Mouse (Mus musculus) hindbrain, embryonic 14.5 days (tissue): ENCODE data around the gene Gjb5. TPM values are rescaled to one million over a fixed set of nuclear protein-coding genes. Genes with fewer than 3 reads are reported as not detected.

Experiments
- ATAC-seq: fragments of 200-750 bp; cut with Nextera tagmentation; 2 replicates; pipeline ENCODE4 v1.8.0; 2017; ENCODE audit warnings: moderate number of reproducible peaks, mild to moderate bottlenecking, moderate TSS enrichment, moderate library complexity; ENCODE audit not compliant: low FRiP score
- DNase-seq: peaks from one replicate; pipeline ENCODE4 v3.0.0-alpha.2; 2015; ENCODE audit warnings: low spot score
- H3K27ac ChIP-seq: fragments of 300-500 bp; sonication (generic); 2 replicates; pipeline ENCODE4 v1.5.1; 2014; ENCODE audit warnings: mild to moderate bottlenecking, moderate library complexity
- H3K27me3 ChIP-seq: fragments of 300-500 bp; sonication (generic); 2 replicates; pipeline ENCODE4 v1.6.1; 2014; ENCODE audit warnings: mild to moderate bottlenecking, low read length, mixed read lengths; ENCODE audit not compliant: control insufficient read depth, insufficient read depth
- H3K36me3 ChIP-seq: fragments of 300-500 bp; sonication (generic); replicated peaks from 2 replicates; pipeline ENCODE4 v1.6.1; 2014; ENCODE audit not compliant: control insufficient read depth, insufficient read depth
- H3K4me1 ChIP-seq: fragments of 300-500 bp; sonication (generic); replicated peaks from 2 replicates; pipeline ENCODE4 v1.6.1; 2014; ENCODE audit warnings: antibody characterized with exemption, low read length, mixed read lengths; ENCODE audit not compliant: control insufficient read depth, insufficient read depth
- H3K4me2 ChIP-seq: fragments of 300-500 bp; sonication (generic); replicated peaks from 2 replicates; pipeline ENCODE4 v1.6.1; 2014; ENCODE audit warnings: mild to moderate bottlenecking, moderate library complexity
- H3K4me3 ChIP-seq: fragments of 300-500 bp; sonication (generic); replicated peaks from 2 replicates; pipeline ENCODE4 v1.5.1; 2014; ENCODE audit warnings: mild to moderate bottlenecking, low read length
- H3K9ac ChIP-seq: fragments of 300-500 bp; sonication (generic); 2 replicates; pipeline ENCODE4 v1.6.1; 2014
- H3K9me3 ChIP-seq: fragments of 300-500 bp; sonication (generic); 2 replicates; pipeline ENCODE4 v1.6.1; 2016; ENCODE audit warnings: low read length; ENCODE audit not compliant: control insufficient read depth
- WGBS: fragments of 180-500 bp; shearing (Covaris S2); extraction: QIAGEN DNeasy Blood & Tissue Kit; methylation state at CpG from one replicate; pipeline ENCODE4 v1.1.7; 2014; 5-methylcytosine and 5-hydroxymethylcytosine counted together
- polyA plus RNA-seq: library from polyadenylated mRNA; unstranded; fragments of >200 nt; fragmentation: Nextera tagmentation; extraction: Ambion mirVana; gene quantifications from 2 replicates; pipeline ENCODE4 v1.2.1, GENCODE M21; 2014

Gjb5 gene
- polyA plus RNA-seq, 1 experiment from 2014 or later, result 0.21 TPM

DNA sequence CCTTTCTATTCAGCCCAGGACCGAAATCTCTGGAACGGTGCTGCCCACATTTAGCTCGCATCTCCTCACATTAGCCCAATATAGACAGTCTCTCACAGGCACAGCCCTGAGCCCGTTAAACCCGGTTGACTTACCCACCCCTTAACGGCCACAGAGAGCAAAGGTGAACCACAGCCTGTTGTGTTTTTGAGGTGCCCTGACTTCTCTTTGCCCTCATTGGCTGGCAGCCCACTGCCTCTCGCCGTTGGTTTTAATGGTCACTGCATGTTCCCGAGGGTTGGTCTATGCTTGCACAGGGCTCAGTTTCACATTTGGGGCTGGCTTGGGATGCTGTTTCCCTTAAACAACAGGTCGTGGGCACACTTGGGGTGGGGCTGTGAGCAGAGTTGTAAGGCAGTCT lies 33.7 kb downstream of the Gjb5 start:
- no peak overlapping the region for H3K9ac ChIP-seq
- no peak for ATAC-seq
- H3K36me3 ChIP-seq, result no peaks in the 10 kb centered on the region
- H3K27ac ChIP-seq, result no peak overlapping the region
- no peak for DNase-seq
- H3K4me1 ChIP-seq, result no peaks in the 10 kb centered on the region
- H3K9me3 ChIP-seq, result no peaks in the 10 kb centered on the region
- H3K27me3 ChIP-seq, result 0 out of 2 replicates have a peak, but pooled peaks cover 7% of the 10 kb centered on the region
- no peak overlapping the region for H3K4me2 ChIP-seq
- WGBS, result 76% methylated on average over 10 of the region's 10 CpGs
- H3K4me3 ChIP-seq, result no peak overlapping the region

DNA sequence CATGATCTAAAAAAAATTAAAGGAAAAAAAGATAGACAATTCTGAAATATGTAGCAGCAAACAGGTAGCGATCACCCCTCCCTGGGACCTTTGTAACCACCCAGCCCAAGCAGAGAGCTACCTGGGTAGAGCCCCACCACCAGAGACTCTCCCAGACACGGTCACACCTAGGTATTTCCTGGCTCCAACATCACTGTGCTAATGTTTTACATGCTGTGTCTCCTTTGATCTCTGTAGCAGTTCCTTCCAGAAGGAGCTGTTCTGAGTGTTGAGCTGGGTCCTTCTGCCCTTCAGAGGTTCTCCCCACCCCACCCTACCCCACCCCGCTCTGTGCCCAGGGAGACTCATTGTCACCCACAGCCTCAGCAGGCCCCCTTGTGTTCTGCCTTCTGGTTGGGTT lies 34.3 kb downstream of the Gjb5 start:
- H3K27ac ChIP-seq, result no peak overlapping the region
- no peaks in the 10 kb centered on the region for H3K36me3 ChIP-seq
- H3K4me2 ChIP-seq, result no peak overlapping the region
- no peaks in the 10 kb centered on the region for H3K9me3 ChIP-seq
- DNase-seq (no peak), ATAC-seq (no peak)
- WGBS, result 88% methylated on average over 3 of the region's 3 CpGs
- H3K27me3 ChIP-seq, result 0 out of 2 replicates have a peak, but pooled peaks cover 3% of the 10 kb centered on the region
- H3K9ac ChIP-seq, result no peak overlapping the region
- H3K4me1 ChIP-seq, result no peaks in the 10 kb centered on the region
- no peak overlapping the region for H3K4me3 ChIP-seq

DNA sequence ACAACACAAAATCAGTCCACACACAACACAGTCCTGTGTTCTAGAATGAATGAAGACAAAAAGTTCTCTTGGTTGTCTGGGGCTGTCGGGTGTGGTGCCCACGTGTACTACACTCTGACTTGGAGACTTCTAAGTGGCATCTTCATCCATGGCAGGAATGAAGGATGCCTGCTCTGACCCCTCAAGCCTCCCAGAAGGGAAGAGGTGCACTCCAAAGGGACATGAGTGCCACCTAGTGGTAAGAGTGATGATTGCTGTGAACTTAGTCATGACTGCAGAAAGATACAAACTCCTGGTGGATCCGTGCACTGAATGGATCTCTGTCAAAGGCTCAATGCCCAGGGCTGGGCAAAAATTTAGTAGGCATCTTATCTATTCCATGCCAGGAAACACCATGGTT lies 38.4 kb downstream of the Gjb5 start:
- H3K9ac ChIP-seq, result no peak overlapping the region

DNA sequence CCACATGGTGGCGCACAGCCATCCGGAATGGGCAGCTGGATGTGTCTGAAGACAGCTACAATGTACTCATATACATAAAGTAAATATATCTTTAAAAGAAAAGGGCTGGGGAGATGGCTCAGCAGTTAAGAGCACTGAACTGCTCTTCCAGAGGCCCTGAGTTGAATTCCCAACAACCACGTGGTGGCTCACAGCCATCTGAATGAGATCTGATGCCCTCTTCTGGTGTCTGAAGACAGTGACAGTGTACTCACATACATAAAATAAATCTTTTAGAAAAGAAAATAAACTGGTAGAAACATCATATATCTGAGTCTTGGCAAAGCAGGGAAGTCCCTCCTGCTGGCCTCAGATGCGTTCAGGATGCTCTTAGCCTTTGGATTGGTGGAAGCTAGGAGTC lies 40.8 kb downstream of the Gjb5 start:
- ATAC-seq (no peak), DNase-seq (peak; percentile 31)
- no peaks in the 10 kb centered on the region for H3K4me1 ChIP-seq
- H3K27me3 ChIP-seq, result no peaks in the 10 kb centered on the region; the same call in 1 of the 2 replicates
- H3K4me2 ChIP-seq, result no peak overlapping the region
- no peaks in the 10 kb centered on the region for H3K9me3 ChIP-seq
- H3K27ac ChIP-seq, result no peak overlapping the region
- no peak overlapping the region for H3K4me3 ChIP-seq
- 60% methylated on average over 4 of the region's 4 CpGs for WGBS
- H3K36me3 ChIP-seq, result no peaks in the 10 kb centered on the region
- H3K9ac ChIP-seq, result no peak overlapping the region

More for the DNA sequence above, 38.4 kb downstream of the Gjb5 start:
- Histone ChIP-seq H3K27ac (no peak overlapping the region), H3K4me3 (no peak overlapping the region), H3K4me2 (no peak overlapping the region), H3K36me3 (no peaks in the 10 kb centered on the region), H3K4me1 (no peaks in the 10 kb centered on the region), H3K9me3 (no peaks in the 10 kb centered on the region), H3K27me3 (no peaks in the 10 kb centered on the region; the same call in 1 of the 2 replicates)
- 7% methylated on average over 3 of the region's 3 CpGs for WGBS
- peak; percentile 89 for DNase-seq
- no peak; the same call in 1 of the 2 replicates for ATAC-seq

DNA sequence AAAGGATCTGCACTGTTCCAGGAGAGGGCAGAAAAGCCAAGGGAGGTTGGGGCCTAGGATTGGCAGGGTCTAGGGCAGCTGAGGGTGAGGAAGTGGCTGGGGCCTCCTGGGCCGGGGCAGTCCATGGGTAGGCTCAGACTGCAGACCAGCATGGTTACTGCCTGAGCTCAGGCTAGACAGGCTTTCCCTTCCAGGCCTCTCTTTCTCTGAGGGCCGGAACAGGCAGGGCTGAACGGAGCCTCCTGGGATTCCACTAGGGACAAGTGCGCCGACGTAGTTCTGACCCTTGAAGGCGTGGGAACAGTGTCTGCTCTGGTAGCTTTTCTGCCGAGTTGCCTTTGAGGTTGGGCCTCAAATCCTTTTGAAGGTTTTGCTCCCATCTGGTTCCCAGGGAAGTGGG lies 42.2 kb downstream of the Gjb5 start:
- DNase-seq (no peak), ATAC-seq (no peak)
- H3K27me3 ChIP-seq, result no peaks in the 10 kb centered on the region; the same call in 1 of the 2 replicates
- no peak overlapping the region for H3K4me2 ChIP-seq
- H3K36me3 ChIP-seq, result no peaks in the 10 kb centered on the region
- WGBS, result 86% methylated on average over 8 of the region's 8 CpGs
- no peaks in the 10 kb centered on the region for H3K4me1 ChIP-seq
- H3K9me3 ChIP-seq, result no peaks in the 10 kb centered on the region
- no peak overlapping the region for H3K27ac ChIP-seq
- H3K9ac ChIP-seq, result no peak overlapping the region
- no peak overlapping the region for H3K4me3 ChIP-seq

DNA sequence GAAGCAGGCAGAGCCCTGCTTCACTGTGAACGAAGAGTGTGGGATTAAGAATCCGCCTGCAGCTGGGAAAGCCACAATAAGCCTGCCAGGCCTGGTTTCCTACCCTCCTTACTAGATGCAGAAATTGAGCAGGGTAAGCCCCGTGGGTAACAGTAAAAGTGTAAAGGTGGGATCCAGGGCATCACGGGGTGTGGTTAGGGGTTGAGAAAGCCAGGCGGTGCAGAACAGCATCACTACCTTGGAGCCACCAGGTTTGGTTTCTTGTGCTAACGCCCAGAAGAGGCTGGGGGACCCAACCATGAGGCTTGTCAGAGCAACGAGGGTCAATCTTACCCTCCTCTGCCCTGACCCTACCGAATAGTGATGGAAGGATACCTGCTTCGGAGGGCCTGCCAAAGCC lies 43.4 kb downstream of the Gjb5 start:
- no peak for DNase-seq
- no peak overlapping the region for H3K27ac ChIP-seq
- peak overlapping the region; percentile 48; the same call in 1 of the 2 replicates for H3K4me3 ChIP-seq
- no peaks in the 10 kb centered on the region for H3K4me1 ChIP-seq
- WGBS, result 40% methylated on average over 9 of the region's 9 CpGs
- peak overlapping the region; percentile 69; the same call in 1 of the 2 replicates for H3K9ac ChIP-seq
- H3K9me3 ChIP-seq, result no peaks in the 10 kb centered on the region
- no peaks in the 10 kb centered on the region; the same call in 1 of the 2 replicates for H3K27me3 ChIP-seq
- ATAC-seq, result no peak
- H3K4me2 ChIP-seq, result peak overlapping the region; percentile 85
- no peaks in the 10 kb centered on the region for H3K36me3 ChIP-seq

DNA sequence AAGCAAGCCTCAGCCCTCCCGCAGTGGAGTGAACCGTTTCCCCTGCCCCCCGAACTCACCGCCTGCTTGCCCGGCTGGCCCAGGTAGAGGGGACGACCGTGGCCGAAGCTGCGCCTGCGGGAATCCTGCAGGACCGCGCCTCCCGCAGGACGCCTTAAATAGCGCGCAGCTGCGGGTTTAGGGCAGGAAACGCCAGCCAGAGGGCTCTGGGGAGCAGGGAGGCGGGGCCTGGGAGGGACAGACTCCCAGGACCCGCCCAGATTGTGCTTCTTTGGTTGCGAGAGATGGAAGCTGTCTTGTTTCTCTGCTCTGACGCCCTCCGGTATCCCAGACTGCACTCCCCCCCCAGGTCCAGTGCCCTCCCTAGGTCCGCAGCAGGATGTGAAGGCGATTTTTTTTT lies 44.1 kb downstream of the Gjb5 start, which contains the start of gene Gja4:
Gene Gja4 (minus strand): TSS at position 179 of the 400 bp plus-strand sequence.
- DNase-seq (peak; percentile 80), ATAC-seq (peak; percentile 76; the same call in 1 of the 2 replicates)
- Histone ChIP-seq H3K9ac (peak within 1 kb of the TSS; percentile 69), H3K36me3 (no peaks in the 10 kb centered on the region), H3K27me3 (no peaks in the 10 kb centered on the region; the same call in 1 of the 2 replicates), H3K4me2 (peak within 1 kb of the TSS; percentile 85), H3K4me1 (no peaks in the 10 kb centered on the region), H3K4me3 (peak within 1 kb of the TSS; percentile 48), H3K27ac (no peak within 1 kb of the TSS), H3K9me3 (no peaks in the 10 kb centered on the region)
- 1% methylated on average over 25 of the region's 25 CpGs for WGBS

DNA sequence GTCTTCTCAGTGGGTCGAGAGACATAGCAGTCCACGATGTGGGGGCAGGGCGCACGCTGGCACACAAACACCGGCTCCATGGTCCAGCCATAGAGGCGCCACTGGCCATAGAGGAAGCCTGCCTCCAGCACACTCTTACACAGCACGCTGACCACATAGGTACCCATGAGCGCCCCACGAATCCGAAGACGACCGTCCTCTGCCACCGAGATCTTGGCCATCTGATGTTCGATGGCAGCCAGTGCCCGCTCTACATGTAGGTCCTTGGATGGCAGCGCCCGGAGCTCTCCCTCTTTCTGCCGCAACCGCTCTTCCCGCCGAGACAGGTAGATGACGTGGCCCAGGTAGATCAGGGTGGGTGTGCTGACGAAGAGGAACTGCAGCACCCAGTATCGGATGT lies 45.6 kb downstream of the Gjb5 start:
- Histone ChIP-seq H3K4me1 (no peaks in the 10 kb centered on the region), H3K4me2 (no peak overlapping the region), H3K36me3 (no peaks in the 10 kb centered on the region), H3K9ac (no peak overlapping the region), H3K9me3 (no peaks in the 10 kb centered on the region), H3K4me3 (no peak overlapping the region; the same call in 1 of the 2 replicates), H3K27ac (no peak overlapping the region), H3K27me3 (no peaks in the 10 kb centered on the region; the same call in 1 of the 2 replicates)
- DNase-seq (no peak), ATAC-seq (no peak)
- 66% methylated on average over 24 of the region's 24 CpGs for WGBS

DNA sequence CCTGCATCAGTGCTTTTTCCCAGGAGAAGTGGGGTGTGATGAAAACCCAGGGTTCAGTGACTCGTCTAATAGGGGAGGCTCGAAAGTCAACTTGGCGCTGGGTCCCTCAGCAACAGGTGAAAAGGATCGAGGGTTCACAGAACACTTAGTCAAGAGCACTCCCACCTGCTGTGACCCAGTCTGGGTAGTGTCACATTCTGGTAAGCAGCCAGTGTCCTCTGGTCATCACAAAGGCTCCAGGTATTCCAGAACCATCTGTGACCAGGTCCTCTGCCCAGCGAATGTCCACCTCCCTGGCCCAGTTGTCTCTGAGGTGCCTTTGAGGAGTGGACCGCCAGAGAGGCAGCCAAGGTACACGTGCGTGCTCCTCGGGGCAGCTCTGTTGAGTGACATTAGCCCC lies 46.4 kb downstream of the Gjb5 start:
- Histone ChIP-seq H3K9ac (no peak overlapping the region), H3K27me3 (no peaks in the 10 kb centered on the region; the same call in 1 of the 2 replicates), H3K9me3 (no peaks in the 10 kb centered on the region), H3K4me1 (no peaks in the 10 kb centered on the region), H3K36me3 (no peaks in the 10 kb centered on the region), H3K4me3 (no peak overlapping the region), H3K4me2 (no peak overlapping the region), H3K27ac (no peak overlapping the region)
- DNase-seq, result no peak
- ATAC-seq, result no peak
- 70% methylated on average over 9 of the region's 9 CpGs for WGBS

DNA sequence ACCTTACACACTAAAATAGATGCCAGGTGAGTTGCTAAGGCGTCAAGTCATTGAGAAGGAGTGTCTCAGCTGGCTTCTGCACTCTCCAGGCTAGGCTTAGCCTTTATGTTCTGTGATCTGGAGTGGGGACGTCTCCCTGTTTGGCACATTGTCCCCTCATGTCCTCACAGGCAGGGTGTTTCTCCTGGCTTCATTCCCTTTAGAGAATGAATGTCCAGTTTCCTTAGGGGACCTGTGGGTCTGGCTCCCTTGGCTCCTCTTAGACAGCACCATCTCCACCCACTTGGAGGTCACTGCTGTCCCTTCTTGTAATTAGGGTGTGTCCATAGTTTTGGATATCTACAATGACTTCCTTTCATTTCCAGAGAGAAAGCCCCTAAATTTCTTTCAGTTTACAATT lies 51.1 kb downstream of the Gjb5 start:
- no peak for DNase-seq
- WGBS, result 64% methylated on average over 2 of the region's 2 CpGs

More for the DNA sequence above, 51.1 kb downstream of the Gjb5 start:
- no peak for ATAC-seq
- Histone ChIP-seq H3K36me3 (no peaks in the 10 kb centered on the region), H3K27ac (no peak overlapping the region), H3K4me1 (no peaks in the 10 kb centered on the region), H3K9me3 (no peaks in the 10 kb centered on the region), H3K4me2 (no peak overlapping the region), H3K9ac (no peak overlapping the region), H3K27me3 (no peaks in the 10 kb centered on the region), H3K4me3 (no peak overlapping the region)
